Comparison of ENCODE assay signal across 11 mouse cellular contexts in the genomic region with DNA sequence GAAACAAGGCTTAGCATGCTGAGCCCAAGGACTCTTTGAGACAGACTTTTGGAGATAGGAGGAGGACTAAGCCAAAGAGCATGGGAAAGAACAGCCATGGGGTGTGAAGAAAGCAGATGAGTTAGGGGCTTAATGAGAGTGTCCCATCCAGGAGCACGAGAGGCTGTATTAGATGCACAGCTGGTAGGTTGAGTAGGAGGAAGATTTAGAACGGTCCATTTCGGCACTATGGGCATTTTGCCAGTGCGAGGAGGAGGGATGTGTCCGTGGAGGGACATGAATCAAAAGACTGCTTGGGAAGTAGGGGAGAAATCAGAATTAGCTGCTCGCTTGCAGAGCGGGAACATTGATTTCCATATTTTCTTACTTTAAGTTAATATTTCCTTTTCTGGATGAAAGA.
DNase-seq lines count a peak whose midpoint lies in the region; ATAC-seq lines count a peak whose summit lies in the region.
"Had no signal": no experiment of that assay in that cellular context is flagged by ENCODE, and none has a peak within 500 bp of the region (broad histone marks: within the 10 kb centered on the region; RNA-seq: fewer than 3 reads in every experiment).

No protein-coding gene starts in this region.

- 60% methylated on average over 7 of the region's 7 CpGs for WGBS in midbrain, embryonic 15.5 days
- WGBS in midbrain, embryonic 16.5 days: 68% methylated on average over 7 of the region's 7 CpGs

- H3K36me3 ChIP-seq in midbrain, embryonic 15.5 days (replicated peaks): no peaks in the 10 kb centered on the region
- H3K36me3 ChIP-seq in midbrain, embryonic 16.5 days (ENCODE audit: control insufficient read depth, insufficient read depth, low read length): no peaks in the 10 kb centered on the region
- H3K36me3 ChIP-seq: G1E; liver, embryonic 13.5 days had no signal

- peaks cover 18% of the 10 kb centered on the region for H3K4me1 ChIP-seq in midbrain, embryonic 15.5 days
- H3K4me1 ChIP-seq in midbrain, embryonic 16.5 days (ENCODE audit: control insufficient read depth, insufficient read depth, low read length): peaks cover 13% of the 10 kb centered on the region
- H3K4me1 ChIP-seq: liver, embryonic 13.5 days had no signal

- H3K27ac ChIP-seq in midbrain, embryonic 15.5 days: 0 out of 2 replicates have a peak overlapping the region, but pooled peaks have one; percentile 29
- no peak overlapping the region for H3K27ac ChIP-seq in midbrain, embryonic 16.5 days (ENCODE audit: low read length)
- H3K27ac ChIP-seq: liver, embryonic 13.5 days had no signal

- no peak overlapping the region for H3K4me3 ChIP-seq in midbrain, embryonic 15.5 days
- H3K4me3 ChIP-seq in midbrain, embryonic 16.5 days (ENCODE audit: low read depth, low read length): no peak overlapping the region
- H3K4me3 ChIP-seq: liver, embryonic 13.5 days had no signal

- ATAC-seq in midbrain, embryonic 15.5 days (replicated peaks): no peak
- ATAC-seq in midbrain, embryonic 16.5 days: no peak
- ATAC-seq in erythroblast, adult 5-6 weeks (replicated peaks; ENCODE audit: low FRiP score, poor library complexity, severe bottlenecking): no peak
- ATAC-seq in activated CD4-positive, CD25-positive, alpha-beta regulatory T cell, adult 4 months: no peak
- ATAC-seq: forebrain, embryonic 14.5 days; inflammation-experienced regulatory T-cells, adult 6 months had no signal

- no peak overlapping the region for H3K4me2 ChIP-seq in midbrain, embryonic 15.5 days
- no peak overlapping the region for H3K4me2 ChIP-seq in midbrain, embryonic 16.5 days (ENCODE audit: low read length)
- H3K4me2 ChIP-seq: liver, embryonic 13.5 days had no signal

- no peak overlapping the region for H3K9ac ChIP-seq in midbrain, embryonic 15.5 days
- H3K9ac ChIP-seq in midbrain, embryonic 16.5 days (ENCODE audit: low read depth, low read length): no peak overlapping the region
- H3K9ac ChIP-seq: liver, embryonic 13.5 days had no signal

- peak; percentile 14 for DNase-seq in cerebellum, adult 9-11 months
- peak; percentile 32 to 53 for DNase-seq in layer of hippocampus, postnatal 10 days (ENCODE audit: low spot score in 2 of 2)
- DNase-seq in right cerebral cortex, postnatal 36 days (ENCODE audit: low spot score in 2 of 2): peak; percentile 18 to 40
- DNase-seq: liver, embryonic 13.5 days had no signal

- H3K9me3 ChIP-seq in midbrain, embryonic 15.5 days: no peaks in the 10 kb centered on the region
- no peaks in the 10 kb centered on the region for H3K9me3 ChIP-seq in midbrain, embryonic 16.5 days (replicated peaks; ENCODE audit: control insufficient read depth, low read length, poor library complexity, severe bottlenecking)
- H3K9me3 ChIP-seq: liver, embryonic 13.5 days had no signal

- H3K27me3 ChIP-seq in midbrain, embryonic 15.5 days (replicated peaks): no peaks in the 10 kb centered on the region
- H3K27me3 ChIP-seq in midbrain, embryonic 16.5 days (ENCODE audit: control insufficient read depth, insufficient read depth, low read depth, low read length): no peaks in the 10 kb centered on the region
- H3K27me3 ChIP-seq: liver, embryonic 13.5 days had no signal
